Mouse (Mus musculus) G1E (cell line): ENCODE data around the gene Zdhhc12. TPM values are rescaled to one million over a fixed set of nuclear protein-coding genes. Genes with fewer than 3 reads are reported as not detected.

Source experiments
- ATAC-seq: 2 replicates; pipeline ENCODE4 v1.8.0; 2016; ENCODE audit warnings: mild to moderate bottlenecking; ENCODE audit not compliant: insufficient number of reproducible peaks, poor library complexity, low FRiP score, severe bottlenecking; ENCODE audit errors: extremely low read depth
- DNase-seq: peaks from one replicate; pipeline ENCODE4 v3.0.0; 2012; ENCODE audit warnings: low spot score
- H3K27me3 ChIP-seq: 2 replicates; pipeline ENCODE4 v1.6.1; 2012; ENCODE audit warnings: mild to moderate bottlenecking, low read length, inconsistent platforms; ENCODE audit not compliant: insufficient read depth
- H3K36me3 ChIP-seq: replicated peaks from 2 replicates; pipeline ENCODE3; 2012; ENCODE audit warnings: mild to moderate bottlenecking, inconsistent platforms
- H3K4me1 ChIP-seq: 2 replicates; pipeline ENCODE4 v1.6.1; 2012; ENCODE audit warnings: low read depth, low read length, inconsistent platforms, mixed read lengths; ENCODE audit not compliant: insufficient read depth
- H3K4me3 ChIP-seq: 2 replicates; pipeline ENCODE4 v1.5.1; 2012; ENCODE audit warnings: low read depth, mild to moderate bottlenecking, inconsistent platforms, low read length, moderate library complexity, mixed read lengths
- H3K9me3 ChIP-seq: replicated peaks from 2 replicates; pipeline ENCODE4 v1.6.1; 2012; ENCODE audit warnings: inconsistent platforms
- CTCF ChIP-seq: IDR thresholded peaks from 2 replicates; pipeline ENCODE4 v1.5.1; 2012; ENCODE audit warnings: low read depth, low read length, inconsistent platforms, mixed read lengths
- GATA1 ChIP-seq: IDR thresholded peaks from 2 replicates; pipeline ENCODE4 v1.6.1; 2012; ENCODE audit warnings: borderline replicate concordance, low read length, inconsistent platforms, mixed read lengths
- GATA2 ChIP-seq: IDR thresholded peaks from 2 replicates; pipeline ENCODE4 v1.6.1; 2012; ENCODE audit warnings: low read depth, low read length, inconsistent platforms, borderline replicate concordance
- POLR2AphosphoS5 ChIP-seq: IDR thresholded peaks from 2 replicates; pipeline ENCODE4 v1.6.1; 2012; ENCODE audit warnings: low read depth, low read length, inconsistent platforms; ENCODE audit not compliant: insufficient replicate concordance
- TAL1 ChIP-seq: conservative IDR thresholded peaks from 2 replicates; pipeline ENCODE4 v1.6.1; 2012; ENCODE audit warnings: low read depth, low read length, inconsistent platforms, mixed read lengths
- polyA plus RNA-seq: library from polyadenylated mRNA; stranded (reverse); fragments of >175 nt; gene quantifications from 2 replicates; pipeline ENCODE4 v1.2.3, GENCODE M21; 2012
- total RNA-seq, 2 experiments: library from RNA; stranded (forward) in 1 of 2; stranded (reverse) in 1 of 2; fragments of 200-1000 nt in 1 of 2; fragments of >200 nt in 1 of 2; fragmentation: Nextera tagmentation in 1 of 2; gene quantifications; 2 replicates each; pipeline ENCODE4 v1.2.3; 2014 to 2017

Zdhhc12 gene
- total and polyA plus RNA-seq, 3 experiments, result 9.5 to 31.4 (median 25.4) TPM

GRCm38 (mm10) chr2:30087310-30087709, 6.1 kb downstream of the Zdhhc12 start:
- Histone ChIP-seq H3K4me1 (peaks cover 19% of the 10 kb centered on the region), H3K9me3 (no peaks in the 10 kb centered on the region), H3K27me3 (peaks cover 8% of the 10 kb centered on the region), H3K36me3 (peaks cover 36% of the 10 kb centered on the region), H3K4me3 (no peak overlapping the region)
- ATAC-seq (no peak), DNase-seq (no peak)
- TF ChIP-seq TAL1 (no peak), GATA2 (no peak)

- Histone ChIP-seq H3K9me3 (no peaks in the 10 kb centered on the region), H3K4me3 (no peak overlapping the region), H3K27me3 (peaks cover 10% of the 10 kb centered on the region), H3K36me3 (peaks cover 21% of the 10 kb centered on the region), H3K4me1 (peaks cover 9% of the 10 kb centered on the region)
- TF ChIP-seq TAL1 (no peak), GATA1 (no peak), CTCF (no peak), GATA2 (no peak), POLR2AphosphoS5 (no peak)
- DNase-seq, result no peak
- ATAC-seq, result no peak
Measured at GRCm38 (mm10) chr2:30084632-30085031, 8.8 kb downstream of the Zdhhc12 start.

GRCm38 (mm10) chr2:30084113-30084512, 9.3 kb downstream of the Zdhhc12 start:
- DNase-seq (no peak), ATAC-seq (no peak)
- Histone ChIP-seq H3K4me1 (peaks cover 11% of the 10 kb centered on the region), H3K4me3 (no peak overlapping the region), H3K9me3 (no peaks in the 10 kb centered on the region), H3K27me3 (peaks cover 14% of the 10 kb centered on the region), H3K36me3 (peaks cover 22% of the 10 kb centered on the region)
- TF ChIP-seq GATA1 (no peak), POLR2AphosphoS5 (no peak), TAL1 (no peak), GATA2 (no peak), CTCF (no peak)

GRCm38 (mm10) chr2:30080181-30080800, 13.2 kb downstream of the Zdhhc12 start:
- no peak for TF ChIP-seq GATA2
- no peak for TF ChIP-seq POLR2AphosphoS5
- no peak for TF ChIP-seq TAL1
- no peak for TF ChIP-seq CTCF
- TF ChIP-seq GATA1, result no peak
- DNase-seq (no peak), ATAC-seq (no peak)
- H3K9me3 ChIP-seq, result no peaks in the 10 kb centered on the region
- peaks cover 14% of the 10 kb centered on the region for H3K27me3 ChIP-seq
- H3K4me1 ChIP-seq, result peaks cover 33% of the 10 kb centered on the region
- H3K36me3 ChIP-seq, result peaks cover 18% of the 10 kb centered on the region
- H3K4me3 ChIP-seq, result no peak overlapping the region

- no peak overlapping the region for H3K4me3 ChIP-seq
Measured at GRCm38 (mm10) chr2:30078760-30079159, 14.7 kb downstream of the Zdhhc12 start.

GRCm38 (mm10) chr2:30078349-30078712, 15.1 kb downstream of the Zdhhc12 start:
- ATAC-seq (no peak), DNase-seq (no peak)
- Histone ChIP-seq H3K4me1 (peaks cover 30% of the 10 kb centered on the region), H3K36me3 (peaks cover 34% of the 10 kb centered on the region), H3K9me3 (no peaks in the 10 kb centered on the region), H3K4me3 (peak overlapping the region; percentile 80; the same call in 1 of the 2 replicates), H3K27me3 (peaks cover 14% of the 10 kb centered on the region)
- no peak for TF ChIP-seq POLR2AphosphoS5
- no peak for TF ChIP-seq GATA2
- no peak for TF ChIP-seq TAL1
- no peak for TF ChIP-seq GATA1
- TF ChIP-seq CTCF, result no peak

More at GRCm38 (mm10) chr2:30078760-30079159, 14.7 kb downstream of the Zdhhc12 start:
- Histone ChIP-seq H3K27me3 (peaks cover 14% of the 10 kb centered on the region), H3K4me1 (peaks cover 29% of the 10 kb centered on the region), H3K9me3 (no peaks in the 10 kb centered on the region), H3K36me3 (peaks cover 30% of the 10 kb centered on the region)
- DNase-seq, result no peak
- ATAC-seq, result no peak
- TF ChIP-seq GATA2 (no peak), TAL1 (no peak), CTCF (no peak)

GRCm38 (mm10) chr2:30077502-30078348, 15.7 kb downstream of the Zdhhc12 start, which contains the start of gene Pkn3:
Gene Pkn3, plus strand, starts transcription at chr2:30077684.
- DNase-seq (peak; percentile 80), ATAC-seq (no peak; the same call in 1 of the 2 replicates)
- Histone ChIP-seq H3K9me3 (no peaks in the 10 kb centered on the region), H3K4me1 (peaks cover 36% of the 10 kb centered on the region), H3K4me3 (peak within 1 kb of the TSS; percentile 80), H3K27me3 (peaks cover 10% of the 10 kb centered on the region), H3K36me3 (peaks cover 39% of the 10 kb centered on the region)
- TF ChIP-seq CTCF (peak; percentile 96), GATA1 (no peak)
